Mouse (Mus musculus): ENCODE measurements around the gene 0610010F05Rik.
"Not testable (repeated sequence)": the region's sequence is repeated elsewhere in the genome, so short reads cannot be mapped to it uniquely, and the experiment has no call there.

The 0610010F05Rik gene

DNA sequence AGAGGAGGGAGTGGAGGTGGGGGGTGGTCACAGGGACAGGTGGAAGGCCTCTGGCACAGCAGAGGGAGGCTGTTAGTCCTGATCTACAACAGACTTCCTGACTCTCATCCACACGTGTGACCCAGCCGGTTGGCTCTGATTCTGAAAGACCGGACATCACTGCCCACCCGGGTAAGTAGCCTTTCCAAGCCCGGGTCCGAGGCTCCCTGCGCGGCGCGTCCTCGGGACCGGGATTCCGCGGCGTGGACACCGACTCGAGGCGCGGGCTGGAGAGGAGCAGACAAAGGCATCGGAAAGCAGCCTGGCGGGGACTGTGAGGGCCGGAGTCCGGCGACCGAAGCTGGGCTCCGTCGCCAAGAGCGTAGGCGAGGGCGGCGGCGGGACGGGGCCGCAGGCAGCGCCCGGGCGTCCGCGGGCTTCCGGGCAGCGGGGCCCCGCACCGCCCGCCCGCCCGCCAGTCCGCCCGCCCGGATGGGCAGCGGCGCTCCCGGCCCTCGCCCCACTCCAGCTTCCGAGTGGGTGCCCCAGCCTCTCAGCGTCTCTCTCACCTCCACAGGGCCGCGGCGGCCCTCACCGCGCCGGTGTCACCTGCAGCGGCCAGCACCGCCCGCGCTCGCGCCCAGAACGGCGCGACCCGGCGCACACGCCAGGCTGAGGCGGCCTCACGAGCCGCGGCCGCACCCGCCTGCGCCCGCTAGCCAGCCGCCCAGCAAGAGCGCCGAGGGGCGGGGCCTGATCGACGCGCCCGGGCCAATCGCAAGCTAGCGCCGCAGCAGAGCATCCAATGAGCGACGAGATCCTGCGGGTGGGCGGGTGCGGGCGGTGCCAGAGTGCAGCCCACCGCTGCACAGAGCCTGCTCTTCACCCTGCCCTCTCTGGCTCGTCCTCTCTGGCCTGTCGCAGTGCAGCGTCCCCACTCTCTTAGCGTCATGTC, at the start of gene 0610010F05Rik:
Gene 0610010F05Rik, minus strand, starts transcription at position 695 of the 934 bp plus-strand sequence.
- peak; percentile 96 for DNase-seq

DNA sequence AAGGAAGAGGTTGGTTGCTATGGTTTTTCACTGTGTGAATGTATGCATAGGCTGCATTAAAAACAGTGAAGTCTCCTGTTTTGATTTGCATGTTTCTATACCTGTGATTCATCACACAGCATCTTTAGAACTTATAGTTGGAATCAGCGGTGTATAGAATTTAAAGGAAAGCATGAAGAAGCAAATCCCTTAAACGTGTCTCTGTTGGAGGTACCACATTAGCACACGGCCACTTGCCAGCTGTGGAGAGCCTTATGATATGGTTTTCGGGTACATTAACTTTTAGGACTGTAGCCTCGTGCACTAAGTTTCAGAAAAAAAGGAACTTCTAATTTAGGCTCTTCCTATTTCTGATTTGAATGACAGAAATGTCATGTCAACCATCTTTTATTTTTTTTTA, 49.1 kb upstream of the 0610010F05Rik start:
- no peak for DNase-seq

DNA sequence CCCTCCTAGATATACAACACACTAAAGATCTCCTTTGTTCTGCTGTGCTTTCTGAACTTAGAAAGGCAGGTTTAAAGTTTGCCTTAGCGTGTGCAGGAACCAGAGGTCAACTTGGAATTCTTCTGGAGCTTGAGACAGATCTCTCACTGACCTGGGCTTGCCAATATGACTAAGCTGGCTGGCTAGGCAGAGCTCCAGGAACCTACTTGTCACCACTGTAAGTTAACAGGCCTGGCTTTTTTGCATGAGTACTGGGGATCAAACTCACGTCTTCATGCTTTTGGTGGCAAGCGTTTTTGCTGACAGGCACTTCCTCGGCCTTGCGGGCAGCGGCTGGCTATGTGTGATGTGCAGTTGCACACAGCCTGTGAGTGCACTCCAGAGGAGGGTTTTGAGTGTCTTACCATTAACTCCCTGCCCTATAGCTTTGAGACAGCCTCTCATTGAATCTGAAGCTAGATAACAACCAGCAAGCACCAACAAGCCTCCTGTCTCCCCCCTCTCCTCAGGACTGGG, 47.1 kb upstream of the 0610010F05Rik start:
- no peak for DNase-seq

DNA sequence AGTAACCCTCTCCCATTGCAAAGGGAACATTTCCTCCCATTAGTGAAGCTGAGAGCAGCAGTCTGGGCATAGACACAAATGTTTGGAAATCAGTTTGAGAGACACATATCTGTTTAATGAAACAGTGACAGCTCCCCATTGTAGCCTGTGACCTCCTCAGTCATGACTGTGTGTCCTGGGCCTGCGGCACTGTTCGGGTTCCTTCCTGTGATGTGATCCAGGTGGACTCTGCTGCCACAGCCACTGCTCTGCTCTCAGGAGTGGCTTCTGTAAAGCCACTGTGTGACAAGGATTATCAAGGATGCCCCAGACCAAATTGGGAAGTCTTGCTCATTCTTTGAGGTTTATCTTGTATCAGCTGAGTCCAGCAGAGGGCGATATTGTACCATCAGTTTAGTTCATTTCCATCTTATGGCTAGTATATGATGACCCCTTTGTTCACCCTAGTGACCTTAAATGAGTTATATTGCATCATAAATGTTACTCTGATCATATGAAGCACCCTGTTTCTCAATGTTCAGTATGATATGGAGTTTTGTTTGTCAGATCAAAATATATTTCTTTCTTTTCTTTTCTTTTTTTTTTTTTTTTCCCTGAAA, 45.7 kb upstream of the 0610010F05Rik start:
- peak; percentile 61 for DNase-seq

DNA sequence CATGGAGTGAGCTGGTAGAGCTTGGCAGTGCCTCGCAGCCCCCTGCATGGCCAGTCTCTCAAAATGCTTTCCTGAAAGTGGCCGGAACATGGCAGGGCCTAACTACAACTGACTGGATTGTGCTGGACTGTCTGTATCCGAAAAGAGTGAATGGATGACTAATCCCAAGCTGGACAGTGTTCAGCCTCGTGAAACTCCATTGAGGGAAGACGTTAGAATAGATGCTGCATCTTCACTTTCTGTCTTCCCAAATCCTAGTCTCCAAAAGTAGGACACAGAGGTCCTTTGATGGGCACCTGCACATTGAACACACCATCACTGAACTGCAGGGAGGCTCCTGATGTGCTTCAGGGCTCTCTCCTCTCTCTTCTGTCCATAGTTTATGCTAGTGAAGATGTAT, 42.7 kb upstream of the 0610010F05Rik start:
- no peak for DNase-seq

DNA sequence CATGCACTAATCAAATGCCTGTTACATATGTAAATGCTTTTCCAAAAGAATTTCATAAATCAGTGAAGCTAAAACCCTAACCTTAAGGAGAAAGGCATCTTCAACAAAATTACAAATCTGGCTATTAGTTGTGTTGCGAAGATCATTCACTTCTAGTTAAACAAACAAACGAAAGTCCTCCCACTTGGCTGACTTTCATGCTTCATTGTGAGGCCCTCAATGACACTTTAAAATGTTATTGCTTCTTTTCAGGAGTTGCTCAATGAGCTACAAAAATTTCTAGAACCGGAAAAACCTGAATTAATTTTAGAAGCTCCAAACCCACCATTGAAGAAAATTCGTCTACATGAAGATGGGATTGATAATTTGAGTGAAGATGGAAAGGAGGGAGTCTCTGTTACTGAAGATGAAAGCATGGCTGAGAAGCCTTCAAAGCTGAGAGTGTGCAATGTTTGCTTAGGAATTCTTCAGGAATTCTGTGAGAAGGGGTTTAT, 38.9 kb upstream of the 0610010F05Rik start:
- DNase-seq = no peak

DNA sequence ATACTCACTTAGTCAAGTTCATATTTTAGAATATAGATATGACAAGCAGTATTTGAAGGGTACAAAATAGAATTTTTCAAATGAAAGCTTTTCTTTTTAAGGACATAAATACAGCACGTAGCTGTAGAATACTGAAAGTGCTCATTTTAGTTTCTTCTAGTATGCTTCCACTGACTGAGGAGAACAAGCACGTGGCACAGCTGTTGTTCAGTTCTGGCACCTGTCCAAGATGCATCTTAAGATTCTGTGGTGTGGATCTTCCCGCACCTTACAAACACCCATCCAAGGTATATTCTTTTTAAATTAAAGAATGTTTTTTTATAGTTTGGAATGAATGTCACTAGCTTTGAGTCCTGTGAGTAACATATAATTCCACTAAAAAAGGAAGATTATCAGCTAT, 33.7 kb upstream of the 0610010F05Rik start:
- no peak for DNase-seq

DNA sequence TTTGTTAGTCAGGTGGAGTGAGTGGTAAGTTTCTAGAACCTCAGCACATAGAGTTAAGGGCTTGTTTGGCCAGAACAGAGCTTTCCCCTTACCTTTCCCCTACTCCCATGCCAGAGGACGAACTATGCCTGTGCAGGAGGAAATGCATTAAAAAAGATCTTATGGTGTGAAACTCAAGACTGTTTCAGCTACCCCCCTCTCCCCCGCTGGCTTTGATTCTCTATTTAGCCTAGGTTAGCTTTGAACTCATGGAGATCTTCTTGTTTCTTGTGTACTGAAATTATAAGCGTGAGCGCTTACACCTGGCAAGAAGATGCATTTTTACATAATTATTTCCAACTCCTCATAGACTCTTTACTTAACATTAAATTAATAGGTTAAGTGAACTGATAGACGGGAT, 33.1 kb upstream of the 0610010F05Rik start:
- DNase-seq = no peak

DNA sequence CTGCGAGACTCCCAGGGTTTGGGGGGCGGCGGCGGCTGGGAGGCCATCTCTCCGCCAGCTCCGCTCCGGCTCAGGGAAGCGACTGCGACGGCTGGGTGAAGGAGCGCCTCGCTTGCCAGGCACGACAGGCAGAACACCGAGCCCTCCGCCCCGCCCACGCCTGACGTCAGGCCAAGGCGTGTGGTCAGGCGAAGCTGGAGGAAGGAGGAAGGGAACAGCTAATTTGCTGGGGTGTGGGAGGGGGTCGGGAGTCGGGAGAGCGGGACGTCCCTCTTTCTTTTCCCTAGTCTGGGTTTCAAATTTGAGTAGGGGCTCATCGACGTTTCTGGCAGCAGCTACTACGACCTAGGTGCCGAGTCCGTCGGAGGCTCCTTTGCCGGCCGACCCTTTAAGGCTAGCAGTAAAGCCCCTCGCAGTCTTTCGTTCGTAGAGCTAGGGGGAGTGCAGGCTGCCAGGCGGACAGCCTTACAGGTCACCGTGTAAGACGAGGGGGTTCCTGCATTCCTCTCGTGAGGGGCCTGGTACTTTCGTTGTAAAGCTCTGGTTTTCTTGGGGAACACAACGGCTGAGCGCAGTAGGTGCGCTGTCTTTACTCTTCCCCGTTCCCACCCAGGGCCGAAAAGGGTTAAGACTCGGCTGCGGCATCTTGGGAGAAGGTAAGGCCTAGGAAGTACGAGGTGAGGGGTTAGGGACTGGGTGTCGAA, 32.5 kb upstream of the 0610010F05Rik start, which contains the start of gene Pex13:
Gene Pex13, minus strand, starts transcription at position 162 of the 704 bp plus-strand sequence.
- peak; percentile 97 for DNase-seq

DNA sequence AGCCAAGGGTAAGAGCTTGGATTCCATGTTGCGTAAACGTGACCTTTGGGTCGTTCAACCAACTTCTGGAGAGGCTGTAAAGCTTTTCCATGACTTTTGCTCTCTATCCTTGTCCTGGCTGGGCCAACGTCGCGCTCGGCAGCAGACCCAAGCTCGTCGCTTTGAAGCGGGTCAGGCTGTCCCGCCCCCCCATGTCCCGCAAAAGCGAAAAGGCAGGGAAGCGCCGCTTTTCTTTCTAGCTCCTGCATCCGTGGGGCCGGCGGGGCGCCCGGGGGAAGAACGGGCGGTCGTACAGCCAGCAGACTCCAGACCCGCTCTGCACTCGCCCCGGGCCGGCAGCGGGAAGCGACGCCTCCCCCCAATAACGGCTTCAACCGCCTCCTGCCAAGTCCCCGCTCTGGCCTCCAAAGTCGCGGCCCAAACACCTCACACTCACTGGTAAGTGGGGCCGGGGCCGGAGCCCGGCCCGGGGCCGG, 31.9 kb upstream of the 0610010F05Rik start, which contains the start of gene Pus10:
Gene Pus10, plus strand, starts transcription at position 364 of the 476 bp plus-strand sequence.
- peak; percentile 61 for DNase-seq

DNA sequence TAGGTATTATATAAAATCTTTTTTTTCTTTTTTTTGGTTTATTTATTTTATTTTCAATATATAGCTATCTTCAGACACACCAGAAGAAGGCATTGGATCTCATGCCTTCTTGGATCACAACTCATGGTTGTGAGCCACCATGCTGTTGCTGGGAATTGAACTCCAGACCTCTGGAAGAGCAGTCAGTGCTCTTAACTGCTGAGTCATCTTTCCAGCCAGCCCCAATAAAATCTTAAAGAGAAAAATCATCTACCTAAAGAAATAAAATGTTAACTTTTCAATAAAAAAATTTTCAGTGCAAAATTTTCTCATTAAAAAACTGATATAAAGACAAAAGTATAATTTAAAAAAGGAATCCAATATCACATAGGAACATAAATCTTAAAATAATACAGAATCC, 30.8 kb upstream of the 0610010F05Rik start:
- DNase-seq = no peak

DNA sequence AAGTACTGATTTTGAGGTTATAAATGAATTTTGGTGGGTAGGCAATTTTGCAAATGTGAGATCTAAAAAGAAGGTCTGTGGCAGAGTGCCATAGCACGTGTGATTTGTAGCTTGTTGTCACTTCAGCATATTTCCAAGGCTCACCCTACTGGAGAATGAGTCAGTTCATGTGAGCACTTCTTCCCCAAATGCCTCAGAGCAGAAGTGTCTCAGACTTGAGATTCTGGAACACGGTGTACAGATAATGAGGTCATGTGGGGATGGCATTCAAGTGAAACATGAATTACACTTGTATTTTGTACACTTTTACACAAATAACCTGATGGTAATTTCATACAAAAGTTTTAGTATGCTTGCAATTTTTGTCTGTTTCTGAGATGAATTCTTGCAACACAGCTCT, 24.4 kb upstream of the 0610010F05Rik start:
- DNase-seq = no peak

DNA sequence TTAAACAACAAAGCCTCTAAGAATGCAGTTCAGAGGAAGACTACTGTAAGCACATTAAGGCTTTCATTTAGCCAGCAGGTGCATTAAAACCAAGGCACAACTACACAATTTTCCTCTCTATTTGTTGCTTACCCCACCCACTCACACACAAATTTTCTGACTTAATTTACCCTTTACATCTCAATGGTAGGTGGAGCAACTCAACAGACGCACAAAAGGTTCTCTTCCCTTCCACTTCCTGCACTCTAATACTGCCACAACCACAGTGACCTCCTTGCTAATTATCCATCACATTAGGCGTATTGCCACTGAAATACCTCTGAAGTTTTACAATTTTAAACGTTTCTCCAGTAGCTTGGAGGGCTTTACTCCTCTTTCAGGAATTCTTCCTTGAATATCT, 20.2 kb upstream of the 0610010F05Rik start:
- DNase-seq = no peak

DNA sequence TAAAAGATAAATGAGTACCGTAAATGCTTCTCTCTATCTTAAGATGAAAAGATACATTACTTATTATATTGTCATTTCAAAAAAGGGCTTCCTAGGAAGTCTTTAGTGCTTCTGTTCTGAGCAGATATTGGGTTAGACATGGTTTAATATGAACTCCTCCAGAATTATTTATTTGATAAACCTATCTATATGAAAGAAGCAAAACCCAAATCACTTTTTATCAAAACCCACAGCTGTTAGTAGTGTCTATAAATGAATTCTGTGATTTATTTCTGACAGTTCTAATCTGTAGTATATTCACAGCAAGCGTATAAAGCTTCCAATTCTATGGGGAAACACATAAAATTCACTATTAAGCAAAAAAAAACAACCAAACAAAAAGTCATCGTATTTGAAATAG, 14.4 kb upstream of the 0610010F05Rik start:
- no peak for DNase-seq

DNA sequence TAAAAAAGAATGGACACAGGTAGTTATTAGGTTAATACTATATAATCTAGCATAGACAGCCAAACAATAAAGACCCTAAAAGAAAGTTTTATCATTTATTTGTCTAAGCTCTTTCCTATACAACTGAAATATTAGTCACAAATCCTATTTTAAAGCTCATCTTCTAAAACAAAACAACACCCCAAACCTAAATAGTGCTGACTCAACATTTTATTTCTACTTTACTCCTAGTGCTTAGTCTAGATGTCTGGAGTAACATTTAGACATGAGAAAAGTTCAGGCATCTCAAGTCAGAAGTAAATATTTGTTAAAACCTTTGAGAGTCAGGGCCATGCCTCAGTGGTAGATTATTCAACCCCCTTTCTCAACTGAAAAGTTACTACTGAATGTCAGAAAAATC, 14.0 kb upstream of the 0610010F05Rik start:
- DNase-seq = no peak

DNA sequence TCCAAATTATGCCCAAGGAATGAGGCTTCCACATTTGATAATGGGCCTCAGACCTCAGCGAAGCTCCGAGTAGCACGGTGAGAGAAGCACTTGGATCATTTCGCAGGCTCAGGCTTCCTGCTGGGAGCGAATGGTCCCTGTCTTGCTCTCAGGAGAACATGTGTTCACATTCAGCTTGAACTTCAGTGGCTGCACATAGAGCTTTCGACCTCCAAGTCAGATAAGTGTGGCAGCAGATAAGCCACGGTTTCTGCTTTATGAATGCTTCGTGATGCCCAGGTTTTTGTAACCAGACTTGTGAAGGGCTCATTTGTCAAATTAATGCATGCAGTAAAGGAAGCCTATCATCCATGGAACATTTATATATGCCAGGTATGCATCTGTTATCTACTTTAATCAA, 1.1 kb upstream of the 0610010F05Rik start:
- DNase-seq = peak; percentile 4

DNA sequence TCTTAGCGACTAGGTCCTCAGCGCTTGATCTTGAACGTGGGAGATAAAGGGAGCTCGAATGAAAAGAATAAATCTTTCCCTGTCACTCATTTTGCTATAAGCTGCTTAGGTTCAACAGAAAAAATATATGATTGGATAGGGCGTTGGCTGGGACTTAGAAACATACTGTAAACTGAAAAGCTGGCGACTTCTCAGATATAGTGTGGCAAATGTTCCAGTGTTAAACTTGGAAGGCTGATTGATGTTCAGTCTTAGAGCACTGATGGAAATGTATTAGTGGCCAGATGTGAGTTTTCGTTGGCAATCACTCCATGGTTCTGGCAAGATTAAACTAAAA, 408 bp upstream of the 0610010F05Rik start:
- DNase-seq = no peak

DNA sequence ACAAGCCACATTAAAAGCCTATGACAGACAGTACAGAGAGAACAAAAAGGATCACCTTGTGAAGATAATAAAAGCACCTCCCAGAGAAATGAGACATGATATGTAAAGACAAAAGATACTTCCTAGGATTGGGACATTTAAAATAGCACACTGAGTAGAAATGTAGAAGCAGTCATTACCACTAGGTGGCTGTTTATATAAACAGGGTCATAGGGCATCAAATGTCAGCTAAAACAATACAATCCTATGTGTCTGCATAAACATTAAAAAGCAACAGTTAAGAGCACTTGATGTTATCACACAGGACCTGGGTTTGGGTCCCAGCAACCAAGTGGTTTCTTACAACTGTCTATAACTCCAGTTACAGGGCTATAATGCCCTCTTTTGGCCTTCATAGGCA, 2.8 kb downstream of the 0610010F05Rik start:
- no peak for DNase-seq

DNA sequence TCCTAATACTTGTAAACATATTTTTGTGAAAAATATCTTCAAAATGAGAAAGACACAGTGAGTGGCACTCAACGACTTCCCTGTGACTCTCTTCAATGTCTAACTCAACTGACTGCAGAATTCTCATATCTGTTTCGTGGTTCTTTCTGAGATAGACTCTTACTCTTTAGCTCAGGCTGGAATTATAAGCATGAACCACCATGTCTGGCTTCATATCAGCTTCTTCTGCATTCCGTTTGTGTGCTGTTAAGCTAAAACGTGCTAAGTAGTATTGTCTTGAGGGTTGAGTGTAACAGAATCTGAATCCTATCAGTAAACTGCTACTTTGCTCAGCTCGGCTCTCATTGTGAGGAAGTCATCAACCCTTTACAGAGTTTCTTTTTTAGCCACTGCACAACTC, 14.4 kb downstream of the 0610010F05Rik start:
- DNase-seq = no peak

DNA sequence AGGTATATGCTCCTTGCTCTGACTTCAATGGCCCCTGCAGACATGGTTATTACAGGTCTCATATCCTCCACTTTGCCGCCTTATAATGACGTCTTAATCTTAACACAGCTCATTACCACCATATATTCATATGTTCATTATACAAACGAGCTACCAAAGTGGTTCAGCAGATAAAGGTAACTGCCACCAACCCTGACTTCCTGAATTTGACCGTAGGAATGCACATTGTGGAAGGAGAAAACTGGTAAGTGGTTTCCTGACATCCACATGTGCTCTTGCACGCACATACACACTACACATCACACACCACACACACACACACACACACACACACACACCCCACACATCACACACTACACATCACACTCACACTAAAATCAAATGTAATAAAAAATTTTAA, 18.9 kb downstream of the 0610010F05Rik start:
- no peak for DNase-seq

DNA sequence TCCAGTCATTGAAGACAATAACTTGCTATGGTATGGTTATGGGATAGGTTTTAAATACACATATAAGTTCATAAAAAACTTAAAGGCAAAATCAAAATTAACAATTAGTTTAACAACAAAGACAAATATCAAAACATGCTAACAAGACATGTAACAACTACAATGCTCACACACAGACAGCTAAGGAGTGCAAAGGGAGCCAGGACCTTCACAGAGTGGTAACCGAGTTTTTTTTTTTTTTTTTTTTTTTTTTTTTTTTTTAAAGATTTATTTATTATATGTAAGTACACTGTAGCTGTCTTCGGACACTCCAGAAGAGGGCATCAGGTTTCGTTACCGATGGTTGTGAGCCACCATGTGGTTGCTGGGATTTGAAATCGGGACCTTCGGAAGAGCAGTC, 26.1 kb downstream of the 0610010F05Rik start:
- not testable (repeated sequence) for DNase-seq

DNA sequence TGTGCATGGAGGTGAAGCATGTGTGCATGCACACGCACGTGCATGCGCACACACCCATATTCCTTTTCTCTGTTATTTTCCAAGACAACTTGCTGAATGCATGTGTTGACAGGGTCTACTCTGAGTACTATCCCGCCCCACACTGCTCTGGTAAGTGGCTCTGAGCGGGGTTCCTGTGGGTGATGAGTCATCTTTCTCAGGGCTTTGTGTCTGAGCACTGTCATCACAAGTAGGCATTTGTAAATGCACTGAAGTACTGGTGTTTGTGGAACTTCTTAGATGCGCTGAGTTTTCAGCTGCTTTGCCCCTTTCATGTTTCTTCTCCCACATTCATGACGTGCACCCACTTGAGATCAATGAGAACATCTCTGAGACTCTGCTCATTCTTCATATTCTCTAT, 63.3 kb downstream of the 0610010F05Rik start:
- DNase-seq = no peak

DNA sequence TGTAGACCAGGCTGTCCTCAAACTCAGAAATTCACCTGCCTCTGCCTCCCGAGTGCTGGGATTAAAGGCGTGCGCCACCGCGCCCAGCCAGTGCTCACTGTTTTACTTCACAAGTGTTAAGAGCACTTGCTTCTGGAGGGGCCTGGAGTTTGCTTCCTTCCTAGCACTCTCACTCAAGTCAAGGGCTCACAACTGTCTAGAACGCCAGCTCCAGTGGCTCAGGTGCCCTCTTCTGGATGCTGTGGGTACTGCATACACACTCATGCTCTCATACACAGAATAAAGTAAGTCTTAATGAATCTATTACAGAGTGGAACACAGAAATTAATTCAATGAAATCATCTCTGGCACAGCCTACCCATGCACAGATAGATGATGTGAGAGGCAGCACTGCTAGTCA, 67.7 kb downstream of the 0610010F05Rik start:
- peak; percentile 73 for DNase-seq

Data from liver (tissue).